Mouse (Mus musculus) liver, embryonic 16.5 days (tissue): Measurements from ENCODE around the gene Card10. TPM values are rescaled to one million over a fixed set of nuclear protein-coding genes. Genes with fewer than 3 reads are reported as not detected.

Experiments used
- ATAC-seq: fragments of 200-750 bp; cut with Nextera tagmentation; 2 replicates; pipeline ENCODE4 v1.8.0; 2017; ENCODE audit warnings: low read depth, mild to moderate bottlenecking, moderate number of reproducible peaks, moderate library complexity
- H3K27ac ChIP-seq: fragments of 300-500 bp; sonication (generic); 2 replicates; pipeline ENCODE4 v1.5.1; 2014; ENCODE audit warnings: mild to moderate bottlenecking, low read length
- H3K27me3 ChIP-seq: fragments of 300-500 bp; sonication (generic); 2 replicates; pipeline ENCODE4 v1.6.1; 2014; ENCODE audit warnings: low read depth, low read length, mixed read lengths; ENCODE audit not compliant: control insufficient read depth, insufficient read depth
- H3K36me3 ChIP-seq: fragments of 300-500 bp; sonication (generic); 2 replicates; pipeline ENCODE4 v1.6.1; 2014; ENCODE audit warnings: mild to moderate bottlenecking; ENCODE audit not compliant: control insufficient read depth, insufficient read depth
- H3K4me1 ChIP-seq: fragments of 300-500 bp; sonication (generic); 2 replicates; pipeline ENCODE4 v1.6.1; 2014; ENCODE audit warnings: low read depth, low read length, mixed read lengths; ENCODE audit not compliant: control insufficient read depth
- H3K4me2 ChIP-seq: fragments of 300-500 bp; sonication (generic); 2 replicates; pipeline ENCODE4 v1.6.1; 2014; ENCODE audit warnings: low read depth, low read length, mixed read lengths
- H3K4me3 ChIP-seq: fragments of 300-500 bp; sonication (generic); 2 replicates; pipeline ENCODE4 v1.5.1; 2014; ENCODE audit warnings: low read depth, mild to moderate bottlenecking, low read length
- H3K9ac ChIP-seq: fragments of 300-500 bp; sonication (generic); 2 replicates; pipeline ENCODE4 v1.6.1; 2014; ENCODE audit warnings: low read depth, low read length
- H3K9me3 ChIP-seq: fragments of 300-500 bp; sonication (generic); replicated peaks from 2 replicates; pipeline ENCODE4 v1.6.1; 2016; ENCODE audit warnings: low read length; ENCODE audit not compliant: control insufficient read depth
- WGBS: fragments of 180-500 bp; shearing (Covaris S2); extraction: QIAGEN DNeasy Blood & Tissue Kit; methylation state at CpG from one replicate; pipeline ENCODE4 v1.1.7; 2014; ENCODE audit not compliant: insufficient replicate concordance; 5-methylcytosine and 5-hydroxymethylcytosine counted together
- polyA plus RNA-seq: library from polyadenylated mRNA; unstranded; fragments of >200 nt; fragmentation: Nextera tagmentation; extraction: Ambion mirVana; gene quantifications from 2 replicates; pipeline ENCODE4 v1.2.1, GENCODE M21; 2015

Gene Card10
- polyA plus RNA-seq, 1 experiment from 2014 or later = 2.1 TPM

GRCm38 (mm10) chr15:78845321-78845720 lies 42.5 kb upstream of the Card10 start:
- Histone ChIP-seq H3K9me3 (no peaks in the 10 kb centered on the region), H3K9ac (no peak overlapping the region), H3K27ac (peak overlapping the region; percentile 15; the same call in 1 of the 2 replicates), H3K4me2 (peak overlapping the region; percentile 25; the same call in 1 of the 2 replicates), H3K36me3 (no peaks in the 10 kb centered on the region), H3K4me3 (no peak overlapping the region), H3K4me1 (peaks cover 17% of the 10 kb centered on the region), H3K27me3 (peaks cover 51% of the 10 kb centered on the region)
- no peak for ATAC-seq
- WGBS = 57% methylated on average over 11 of the region's 11 CpGs

GRCm38 (mm10) chr15:78844791-78845190 lies 41.9 kb upstream of the Card10 start:
- Histone ChIP-seq H3K27ac (peak overlapping the region; percentile 12; the same call in 1 of the 2 replicates), H3K4me1 (peaks cover 17% of the 10 kb centered on the region), H3K27me3 (peaks cover 49% of the 10 kb centered on the region), H3K9ac (no peak overlapping the region), H3K4me2 (peak overlapping the region; percentile 28; the same call in 1 of the 2 replicates), H3K9me3 (no peaks in the 10 kb centered on the region), H3K36me3 (no peaks in the 10 kb centered on the region), H3K4me3 (no peak overlapping the region)
- WGBS = 35% methylated on average over 9 of the region's 9 CpGs
- ATAC-seq = no peak

- Histone ChIP-seq H3K36me3 (no peaks in the 10 kb centered on the region), H3K9ac (peak overlapping the region; percentile 61), H3K4me2 (peak overlapping the region; percentile 28), H3K27me3 (peaks cover 49% of the 10 kb centered on the region), H3K4me3 (peak overlapping the region; percentile 59), H3K4me1 (peaks cover 17% of the 10 kb centered on the region), H3K9me3 (no peaks in the 10 kb centered on the region), H3K27ac (peak overlapping the region; percentile 81; the same call in 1 of the 2 replicates)
- ATAC-seq = no peak
- WGBS = 17% methylated on average over 21 of the region's 21 CpGs
These were observed 41.0 kb upstream of the Card10 start for GRCm38 (mm10) chr15:78843581-78844469.

- Histone ChIP-seq H3K9me3 (no peaks in the 10 kb centered on the region), H3K4me3 (peak within 1 kb of the TSS; percentile 59), H3K36me3 (no peaks in the 10 kb centered on the region), H3K27ac (peak within 1 kb of the TSS; percentile 81), H3K4me2 (peak within 1 kb of the TSS; percentile 28), H3K4me1 (peaks cover 17% of the 10 kb centered on the region), H3K9ac (peak within 1 kb of the TSS; percentile 61), H3K27me3 (peaks cover 49% of the 10 kb centered on the region)
- peak; percentile 73 for ATAC-seq
- WGBS = under 1% methylated on average over 86 of the region's 86 CpGs
These were observed 39.7 kb upstream of the Card10 start, which contains the start of gene Cdc42ep1 for GRCm38 (mm10) chr15:78842371-78843163. Gene Cdc42ep1, plus strand, starts transcription at chr15:78842624.

GRCm38 (mm10) chr15:78841161-78841790 lies 38.4 kb upstream of the Card10 start:
- no peaks in the 10 kb centered on the region for H3K9me3 ChIP-seq
- no peak overlapping the region for H3K27ac ChIP-seq
- peaks cover 49% of the 10 kb centered on the region for H3K27me3 ChIP-seq
- peaks cover 17% of the 10 kb centered on the region for H3K4me1 ChIP-seq
- 60% methylated on average over 6 of the region's 6 CpGs for WGBS
- no peak overlapping the region for H3K4me2 ChIP-seq
- H3K36me3 ChIP-seq = no peaks in the 10 kb centered on the region
- no peak overlapping the region for H3K9ac ChIP-seq
- ATAC-seq = no peak
- H3K4me3 ChIP-seq = no peak overlapping the region

- WGBS = 58% methylated on average over 11 of the region's 11 CpGs
- Histone ChIP-seq H3K4me1 (peaks cover 18% of the 10 kb centered on the region), H3K36me3 (no peaks in the 10 kb centered on the region), H3K9ac (no peak overlapping the region), H3K4me2 (no peak overlapping the region), H3K27ac (peak overlapping the region; percentile 55; the same call in 1 of the 2 replicates), H3K4me3 (no peak overlapping the region), H3K27me3 (peaks cover 49% of the 10 kb centered on the region), H3K9me3 (no peaks in the 10 kb centered on the region)
- no peak for ATAC-seq
These were observed 37.9 kb upstream of the Card10 start for GRCm38 (mm10) chr15:78840751-78841150.

- Histone ChIP-seq H3K9ac (no peak overlapping the region), H3K27ac (peak overlapping the region; percentile 55; the same call in 1 of the 2 replicates), H3K4me2 (no peak overlapping the region), H3K9me3 (no peaks in the 10 kb centered on the region), H3K27me3 (peaks cover 48% of the 10 kb centered on the region), H3K4me1 (peaks cover 19% of the 10 kb centered on the region), H3K36me3 (no peaks in the 10 kb centered on the region), H3K4me3 (no peak overlapping the region)
- 37% methylated on average over 3 of the region's 3 CpGs for WGBS
- ATAC-seq = peak; percentile 70
These were observed 37.4 kb upstream of the Card10 start for GRCm38 (mm10) chr15:78840241-78840640.

GRCm38 (mm10) chr15:78839744-78840143 lies 36.9 kb upstream of the Card10 start:
- H3K4me3 ChIP-seq = no peak overlapping the region
- no peak for ATAC-seq
- no peaks in the 10 kb centered on the region for H3K9me3 ChIP-seq
- 0 out of 2 replicates have a peak overlapping the region, but pooled peaks have one; percentile 8 for H3K27ac ChIP-seq
- no peak overlapping the region for H3K9ac ChIP-seq
- H3K27me3 ChIP-seq = peaks cover 43% of the 10 kb centered on the region
- H3K4me2 ChIP-seq = no peak overlapping the region
- peaks cover 22% of the 10 kb centered on the region for H3K4me1 ChIP-seq
- 32% methylated on average over 2 of the region's 2 CpGs for WGBS
- H3K36me3 ChIP-seq = no peaks in the 10 kb centered on the region
